Mouse (Mus musculus) olfactory bulb, adult 2 months (tissue): ENCODE results near the gene Cma1.

Experiments used
- CTCF ChIP-seq: fragments of 200-500 bp; IDR thresholded peaks from 2 replicates; pipeline ENCODE4 v1.5.1; 2012; ENCODE audit warnings: low read depth, mild to moderate bottlenecking, low read length, moderate library complexity; ENCODE audit not compliant: insufficient read depth
- POLR2A ChIP-seq: fragments of 200-500 bp; IDR thresholded peaks from 2 replicates; pipeline ENCODE4 v1.6.1; 2012; ENCODE audit warnings: mild to moderate bottlenecking, low read depth, low read length, moderate library complexity; ENCODE audit not compliant: insufficient read depth

DNA sequence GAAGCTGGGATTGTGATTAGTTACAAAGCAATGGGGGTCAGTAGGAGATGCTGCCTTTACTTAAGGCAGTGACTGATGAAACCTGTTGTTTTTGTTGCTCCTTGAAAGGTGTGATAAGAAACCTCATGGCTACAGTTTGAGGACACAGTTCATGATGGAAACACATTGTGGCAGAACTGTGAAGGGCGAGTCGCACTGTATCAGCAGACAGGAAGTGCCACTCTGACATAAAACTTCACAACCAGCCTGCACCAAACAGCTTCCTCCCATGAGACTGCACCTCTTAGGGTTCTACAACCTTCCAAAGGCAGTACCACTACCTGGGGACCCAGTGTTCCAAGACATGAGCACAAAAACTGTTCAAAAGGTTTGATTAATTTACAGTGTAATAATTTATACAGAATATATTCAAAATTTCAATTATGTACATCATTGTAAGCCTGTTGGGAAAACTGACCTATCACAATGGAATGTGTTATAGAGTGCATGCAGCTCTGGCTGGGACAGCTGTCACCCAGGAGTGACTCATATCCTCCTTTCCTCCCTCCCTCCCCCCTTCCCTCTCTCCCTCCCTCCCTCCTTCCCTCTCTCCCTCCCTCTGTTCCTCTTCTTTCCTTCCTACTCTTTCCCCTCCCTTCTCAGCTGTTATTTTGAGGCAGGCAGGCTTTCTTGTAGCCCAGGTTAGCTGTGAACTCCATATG, 1.9 kb upstream of the Cma1 start:
- TF ChIP-seq POLR2A (no peak), CTCF (no peak)
